Mouse (Mus musculus) E14TG2a.4 (cell line): ENCODE results near the gene Spc24.

Experiments used
- CTCF ChIP-seq: conservative IDR thresholded peaks from 2 replicates; pipeline ENCODE4 v1.5.1; 2014; ENCODE audit warnings: low read length
- POU5F1 ChIP-seq: IDR thresholded peaks from 2 replicates; pipeline ENCODE4 v1.6.1; 2014; ENCODE audit warnings: low read length, borderline replicate concordance

DNA sequence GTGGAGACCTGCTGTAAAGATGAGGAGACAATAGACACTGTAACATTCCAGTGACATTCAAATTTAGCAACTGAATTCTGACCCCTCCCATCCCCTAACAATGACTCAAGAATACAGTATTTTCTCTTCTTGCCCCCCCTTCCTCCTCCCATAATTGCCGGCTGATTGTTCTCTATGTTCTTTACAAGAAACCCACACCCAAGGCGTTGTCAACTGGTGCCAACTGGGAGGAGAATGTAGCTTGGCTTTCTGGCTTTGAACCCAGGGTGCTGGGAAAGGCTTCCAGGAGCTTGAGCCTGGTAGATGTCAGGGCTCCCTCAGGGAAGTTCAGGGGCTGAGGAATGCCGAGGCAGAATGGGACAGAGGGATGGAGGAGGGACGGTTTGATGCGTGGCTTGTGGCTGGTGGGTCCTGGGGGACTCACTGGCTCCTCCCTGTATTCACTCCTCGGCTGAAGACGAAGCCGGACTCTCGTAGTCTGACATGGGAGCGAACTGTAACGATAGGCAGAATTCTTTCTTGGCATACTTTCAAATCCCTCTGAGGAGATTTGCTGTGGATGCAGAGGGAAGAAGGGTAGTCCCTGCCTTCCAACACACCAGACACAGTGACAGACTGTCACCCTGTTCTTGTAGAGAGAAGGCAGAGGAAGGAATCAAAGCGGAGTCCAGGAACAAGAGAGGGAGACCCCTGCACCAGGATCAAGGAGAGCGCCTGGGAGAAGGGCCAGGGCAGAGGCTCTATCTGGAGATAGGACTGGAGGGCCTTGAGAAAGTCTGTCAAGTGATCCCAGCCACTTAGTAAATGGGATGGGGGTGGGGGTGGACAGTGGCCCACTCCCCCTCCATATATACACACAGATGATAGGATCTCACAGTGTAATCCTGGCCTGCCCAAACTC, 8.7 kb upstream of the Spc24 start:
- TF ChIP-seq CTCF (no peak), POU5F1 (no peak)
